Mouse (Mus musculus): Measurements from ENCODE around the gene Cks2. TPM values are rescaled to one million over a fixed set of nuclear protein-coding genes. Genes with fewer than 3 reads are reported as not detected.

Cks2 gene
- polyA plus RNA-seq, 1 experiment from 2014 or later = 614 TPM

DNA sequence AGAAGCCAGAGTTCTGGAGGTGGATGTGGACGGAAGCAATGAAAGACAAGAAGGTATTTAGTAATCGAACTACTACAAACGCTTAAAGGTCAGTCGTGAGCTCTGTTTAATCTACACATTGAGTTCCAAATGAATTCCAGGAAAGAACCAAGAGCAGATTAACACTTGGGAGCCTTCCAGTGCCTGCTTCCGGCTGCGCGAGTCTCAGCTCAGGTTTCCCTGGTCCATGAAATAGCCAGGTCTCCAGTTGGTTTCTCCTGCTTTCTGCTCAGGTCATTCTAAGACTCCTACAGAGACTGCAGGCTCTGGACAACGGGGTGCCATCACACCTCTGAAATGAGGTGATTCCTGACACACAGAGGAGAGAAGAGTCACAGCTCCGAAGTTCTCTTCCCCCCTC, 34.0 kb upstream of the Cks2 start:
- Histone ChIP-seq H3K4me1 (replicated peaks; ENCODE audit: control insufficient read depth, insufficient read depth, low read length) (no peaks in the 10 kb centered on the region), H3K36me3 (ENCODE audit: control insufficient read depth, insufficient read depth, low read length) (no peaks in the 10 kb centered on the region), H3K9me3 (ENCODE audit: control insufficient read depth, low read length) (no peaks in the 10 kb centered on the region), H3K4me2 (no peak overlapping the region), H3K27me3 (replicated peaks; ENCODE audit: control insufficient read depth, insufficient read depth, low read length) (peaks cover 7% of the 10 kb centered on the region), H3K4me3 (ENCODE audit: low read depth, low read length) (no peak overlapping the region), H3K27ac (ENCODE audit: low read depth, low read length) (no peak overlapping the region), H3K9ac (ENCODE audit: low read depth, low read length) (no peak overlapping the region)
- ATAC-seq (replicated peaks; ENCODE audit: low FRiP score) (no peak), DNase-seq (ENCODE audit: low spot score) (no peak)
- 21% methylated on average over 9 of the region's 9 CpGs for WGBS

- H3K9me3 ChIP-seq (ENCODE audit: control insufficient read depth, low read length) = no peaks in the 10 kb centered on the region
- H3K4me1 ChIP-seq (replicated peaks; ENCODE audit: control insufficient read depth, insufficient read depth, low read length) = no peaks in the 10 kb centered on the region
- DNase-seq (ENCODE audit: low spot score) (no peak), ATAC-seq (replicated peaks; ENCODE audit: low FRiP score) (no peak)
- no peak overlapping the region for H3K9ac ChIP-seq (ENCODE audit: low read depth, low read length)
- H3K27ac ChIP-seq (ENCODE audit: low read depth, low read length) = no peak overlapping the region
- 65% methylated on average over 5 of the region's 5 CpGs for WGBS
- H3K27me3 ChIP-seq (replicated peaks; ENCODE audit: control insufficient read depth, insufficient read depth, low read length) = peaks cover 7% of the 10 kb centered on the region
- no peak overlapping the region for H3K4me2 ChIP-seq
- H3K36me3 ChIP-seq (ENCODE audit: control insufficient read depth, insufficient read depth, low read length) = no peaks in the 10 kb centered on the region
- H3K4me3 ChIP-seq (ENCODE audit: low read depth, low read length) = no peak overlapping the region
These were observed 33.5 kb upstream of the Cks2 start for GRCm38 (mm10) chr13:51611500-51611899.

- H3K4me1 ChIP-seq (replicated peaks; ENCODE audit: control insufficient read depth, insufficient read depth, low read length) = no peaks in the 10 kb centered on the region
These were observed 29.2 kb upstream of the Cks2 start for GRCm38 (mm10) chr13:51615815-51616214.

GRCm38 (mm10) chr13:51616417-51617044, 28.5 kb upstream of the Cks2 start:
- Histone ChIP-seq H3K36me3 (ENCODE audit: control insufficient read depth, insufficient read depth, low read length) (no peaks in the 10 kb centered on the region), H3K27ac (ENCODE audit: low read depth, low read length) (no peak overlapping the region), H3K9me3 (ENCODE audit: control insufficient read depth, low read length) (no peaks in the 10 kb centered on the region), H3K4me2 (no peak overlapping the region; the same call in 1 of the 2 replicates), H3K4me3 (ENCODE audit: low read depth, low read length) (no peak overlapping the region), H3K27me3 (replicated peaks; ENCODE audit: control insufficient read depth, insufficient read depth, low read length) (0 out of 2 replicates have a peak, but pooled peaks cover 2% of the 10 kb centered on the region), H3K4me1 (replicated peaks; ENCODE audit: control insufficient read depth, insufficient read depth, low read length) (no peaks in the 10 kb centered on the region), H3K9ac (ENCODE audit: low read depth, low read length) (no peak overlapping the region)
- DNase-seq (ENCODE audit: low spot score) (no peak), ATAC-seq (replicated peaks; ENCODE audit: low FRiP score) (no peak)
- WGBS = 17% methylated on average over 12 of the region's 12 CpGs

More at GRCm38 (mm10) chr13:51615815-51616214, 29.2 kb upstream of the Cks2 start:
- H3K4me2 ChIP-seq = no peak overlapping the region
- H3K9me3 ChIP-seq (ENCODE audit: control insufficient read depth, low read length) = no peaks in the 10 kb centered on the region
- no peak overlapping the region for H3K27ac ChIP-seq (ENCODE audit: low read depth, low read length)
- ATAC-seq (replicated peaks; ENCODE audit: low FRiP score) = no peak
- peaks cover 4% of the 10 kb centered on the region for H3K27me3 ChIP-seq (replicated peaks; ENCODE audit: control insufficient read depth, insufficient read depth, low read length)
- no peak for DNase-seq (ENCODE audit: low spot score)
- no peak overlapping the region for H3K4me3 ChIP-seq (ENCODE audit: low read depth, low read length)
- no peak overlapping the region for H3K9ac ChIP-seq (ENCODE audit: low read depth, low read length)
- no peaks in the 10 kb centered on the region for H3K36me3 ChIP-seq (ENCODE audit: control insufficient read depth, insufficient read depth, low read length)
- 51% methylated on average over 10 of the region's 10 CpGs for WGBS

GRCm38 (mm10) chr13:51617306-51617705, 27.7 kb upstream of the Cks2 start:
- H3K9me3 ChIP-seq (ENCODE audit: control insufficient read depth, low read length) = no peaks in the 10 kb centered on the region
- H3K9ac ChIP-seq (ENCODE audit: low read depth, low read length) = no peak overlapping the region
- H3K27me3 ChIP-seq (replicated peaks; ENCODE audit: control insufficient read depth, insufficient read depth, low read length) = no peaks in the 10 kb centered on the region
- no peak overlapping the region for H3K4me3 ChIP-seq (ENCODE audit: low read depth, low read length)
- H3K27ac ChIP-seq (ENCODE audit: low read depth, low read length) = no peak overlapping the region
- no peak for ATAC-seq (replicated peaks; ENCODE audit: low FRiP score)
- H3K4me1 ChIP-seq (replicated peaks; ENCODE audit: control insufficient read depth, insufficient read depth, low read length) = no peaks in the 10 kb centered on the region
- 37% methylated on average over 1 of the region's 1 CpGs for WGBS
- no peak for DNase-seq (ENCODE audit: low spot score)
- no peak overlapping the region for H3K4me2 ChIP-seq
- H3K36me3 ChIP-seq (ENCODE audit: control insufficient read depth, insufficient read depth, low read length) = no peaks in the 10 kb centered on the region

- Histone ChIP-seq H3K4me3 (ENCODE audit: low read depth, low read length) (no peak overlapping the region), H3K4me2 (no peak overlapping the region), H3K36me3 (ENCODE audit: control insufficient read depth, insufficient read depth, low read length) (no peaks in the 10 kb centered on the region), H3K9me3 (ENCODE audit: control insufficient read depth, low read length) (no peaks in the 10 kb centered on the region), H3K27ac (ENCODE audit: low read depth, low read length) (no peak overlapping the region), H3K4me1 (replicated peaks; ENCODE audit: control insufficient read depth, insufficient read depth, low read length) (no peaks in the 10 kb centered on the region), H3K27me3 (replicated peaks; ENCODE audit: control insufficient read depth, insufficient read depth, low read length) (no peaks in the 10 kb centered on the region), H3K9ac (ENCODE audit: low read depth, low read length) (no peak overlapping the region)
- 17% methylated on average over 6 of the region's 6 CpGs for WGBS
- DNase-seq (ENCODE audit: low spot score) (peak; percentile 51), ATAC-seq (replicated peaks; ENCODE audit: low FRiP score) (no peak)
These were observed 27.2 kb upstream of the Cks2 start for GRCm38 (mm10) chr13:51617861-51618260.

GRCm38 (mm10) chr13:51618602-51619001, 26.4 kb upstream of the Cks2 start:
- Histone ChIP-seq H3K4me2 (no peak overlapping the region), H3K27me3 (replicated peaks; ENCODE audit: control insufficient read depth, insufficient read depth, low read length) (no peaks in the 10 kb centered on the region), H3K9me3 (ENCODE audit: control insufficient read depth, low read length) (no peaks in the 10 kb centered on the region), H3K9ac (ENCODE audit: low read depth, low read length) (no peak overlapping the region), H3K36me3 (ENCODE audit: control insufficient read depth, insufficient read depth, low read length) (no peaks in the 10 kb centered on the region), H3K4me1 (replicated peaks; ENCODE audit: control insufficient read depth, insufficient read depth, low read length) (no peaks in the 10 kb centered on the region), H3K4me3 (ENCODE audit: low read depth, low read length) (no peak overlapping the region), H3K27ac (ENCODE audit: low read depth, low read length) (no peak overlapping the region)
- DNase-seq (ENCODE audit: low spot score) (no peak), ATAC-seq (replicated peaks; ENCODE audit: low FRiP score) (no peak)
- 17% methylated on average over 8 of the region's 9 CpGs for WGBS

DNA sequence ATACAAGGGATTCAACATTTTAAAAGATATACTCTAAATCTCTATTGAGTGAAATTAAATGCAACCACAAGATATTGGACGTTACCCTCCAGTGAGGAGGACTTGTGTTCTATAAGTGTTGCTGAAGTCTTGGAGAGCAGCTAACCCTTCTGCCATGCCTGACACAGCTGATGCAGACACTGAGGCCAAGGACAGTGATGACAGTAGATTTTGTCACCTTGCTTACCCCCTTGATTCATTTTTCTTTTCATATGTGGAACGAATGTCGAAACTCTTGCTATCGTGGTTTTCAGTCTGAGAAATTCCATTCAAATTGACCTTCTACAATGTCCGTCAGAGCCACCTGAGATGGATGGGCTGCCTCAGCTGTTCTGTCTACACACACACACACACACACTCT, 22.4 kb upstream of the Cks2 start:
- ATAC-seq (replicated peaks; ENCODE audit: low FRiP score) (no peak), DNase-seq (ENCODE audit: low spot score) (no peak)
- Histone ChIP-seq H3K9me3 (ENCODE audit: control insufficient read depth, low read length) (no peaks in the 10 kb centered on the region), H3K9ac (ENCODE audit: low read depth, low read length) (no peak overlapping the region), H3K4me1 (replicated peaks; ENCODE audit: control insufficient read depth, insufficient read depth, low read length) (no peaks in the 10 kb centered on the region), H3K4me3 (ENCODE audit: low read depth, low read length) (no peak overlapping the region), H3K27me3 (replicated peaks; ENCODE audit: control insufficient read depth, insufficient read depth, low read length) (no peaks in the 10 kb centered on the region), H3K36me3 (ENCODE audit: control insufficient read depth, insufficient read depth, low read length) (no peaks in the 10 kb centered on the region), H3K27ac (ENCODE audit: low read depth, low read length) (no peak overlapping the region), H3K4me2 (no peak overlapping the region)
- WGBS = 82% methylated on average over 5 of the region's 5 CpGs

- H3K9ac ChIP-seq (ENCODE audit: low read depth, low read length) = no peak overlapping the region
- 86% methylated on average over 2 of the region's 2 CpGs for WGBS
These were observed 21.4 kb upstream of the Cks2 start for GRCm38 (mm10) chr13:51623678-51624077.

More at GRCm38 (mm10) chr13:51623678-51624077, 21.4 kb upstream of the Cks2 start:
- Histone ChIP-seq H3K4me3 (ENCODE audit: low read depth, low read length) (no peak overlapping the region), H3K27me3 (replicated peaks; ENCODE audit: control insufficient read depth, insufficient read depth, low read length) (no peaks in the 10 kb centered on the region), H3K4me1 (replicated peaks; ENCODE audit: control insufficient read depth, insufficient read depth, low read length) (no peaks in the 10 kb centered on the region), H3K36me3 (ENCODE audit: control insufficient read depth, insufficient read depth, low read length) (no peaks in the 10 kb centered on the region), H3K27ac (ENCODE audit: low read depth, low read length) (no peak overlapping the region), H3K4me2 (no peak overlapping the region), H3K9me3 (ENCODE audit: control insufficient read depth, low read length) (no peaks in the 10 kb centered on the region)
- DNase-seq (ENCODE audit: low spot score) (no peak), ATAC-seq (replicated peaks; ENCODE audit: low FRiP score) (no peak)
